Mouse (Mus musculus): ENCODE measurements around the gene Atp6v0a1.

DNA sequence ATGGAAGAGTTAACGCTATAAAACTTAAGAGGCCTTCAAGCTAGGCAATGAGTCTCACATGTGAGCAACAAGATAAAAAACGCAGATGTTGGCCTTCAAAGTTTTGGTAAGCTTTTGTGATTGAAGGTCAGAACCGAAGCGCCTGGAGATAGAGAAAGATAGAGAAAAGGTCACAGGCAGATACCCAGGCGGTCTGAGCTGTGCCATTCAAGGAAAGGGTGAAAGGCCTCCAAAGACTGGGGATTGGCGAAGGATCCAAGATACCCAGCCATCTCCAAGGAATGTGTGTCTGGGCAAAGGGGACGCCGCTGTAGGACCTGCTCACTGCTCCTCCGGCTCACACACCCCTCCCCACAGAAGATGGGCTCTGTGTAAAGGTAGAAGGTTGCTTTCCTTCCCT, 55.8 kb downstream of the Atp6v0a1 start:
- TF ChIP-seq CTCF (IDR thresholded peaks at IDR 0.05; ENCODE audit: low read depth, low read length) (no peak), POLR2A (IDR thresholded peaks at IDR 0.05; ENCODE audit: insufficient read depth, low read length) (no peak), EP300 (IDR thresholded peaks at IDR 0.05; ENCODE audit: insufficient read depth, low read depth, low read length) (no peak)
